Mouse (Mus musculus) kidney, adult 9 months (tissue): Measurements from ENCODE around the gene Tnpo3.
A peak's percentile ranks its signal among the peaks of the same experiment; 100 is the strongest.

Source experiments
- DNase-seq: peaks from one replicate; pipeline ENCODE4 v3.0.0; 2022

Gene Tnpo3

GRCm38 (mm10) chr6:29526281-29527251 lies 83.1 kb downstream of the Tnpo3 start, which contains the start of gene Irf5:
Gene Irf5 (plus strand): TSS chr6:29526625.
- DNase-seq, result no peak

- DNase-seq, result no peak
Measured at GRCm38 (mm10) chr6:29525256-29525655, 84.4 kb downstream of the Tnpo3 start.

GRCm38 (mm10) chr6:29524034-29524489 lies 85.6 kb downstream of the Tnpo3 start:
- no peak for DNase-seq

GRCm38 (mm10) chr6:29523301-29524033 lies 86.2 kb downstream of the Tnpo3 start:
- DNase-seq, result no peak

- DNase-seq, result peak; percentile 83
Measured at GRCm38 (mm10) chr6:29522626-29523300, 86.9 kb downstream of the Tnpo3 start.

- DNase-seq, result peak; percentile 78
Measured at GRCm38 (mm10) chr6:29517139-29517538, 92.5 kb downstream of the Tnpo3 start.

- peak; percentile 86 for DNase-seq
Measured at GRCm38 (mm10) chr6:29513284-29513683, 96.4 kb downstream of the Tnpo3 start.

GRCm38 (mm10) chr6:29509086-29509485 lies 100.6 kb downstream of the Tnpo3 start:
- no peak for DNase-seq

- peak; percentile 85 for DNase-seq
Measured at GRCm38 (mm10) chr6:29507447-29508309, 102.0 kb downstream of the Tnpo3 start, which contains the start of gene Kcp. Gene Kcp (minus strand): TSS chr6:29507952.

GRCm38 (mm10) chr6:29506834-29507233 lies 102.9 kb downstream of the Tnpo3 start:
- no peak for DNase-seq

- DNase-seq, result no peak
Measured at GRCm38 (mm10) chr6:29505493-29505892, 104.2 kb downstream of the Tnpo3 start.

- peak; percentile 55 for DNase-seq
Measured at GRCm38 (mm10) chr6:29501599-29501998, 108.1 kb downstream of the Tnpo3 start.

- no peak for DNase-seq
Measured at GRCm38 (mm10) chr6:29500810-29501209, 108.9 kb downstream of the Tnpo3 start.

- DNase-seq, result no peak
Measured at GRCm38 (mm10) chr6:29500177-29500576, 109.5 kb downstream of the Tnpo3 start.

- DNase-seq, result no peak
Measured at GRCm38 (mm10) chr6:29497791-29498190, 111.9 kb downstream of the Tnpo3 start.

- DNase-seq, result no peak
Measured at GRCm38 (mm10) chr6:29496270-29496669, 113.4 kb downstream of the Tnpo3 start.

GRCm38 (mm10) chr6:29494101-29494500 lies 115.6 kb downstream of the Tnpo3 start:
- DNase-seq, result peak; percentile 43
